Mouse (Mus musculus) cerebellum, adult 2 months (tissue): ENCODE measurements around the gene Zfp867. TPM values are rescaled to one million over a fixed set of nuclear protein-coding genes. Genes with fewer than 3 reads are reported as not detected.

ENCODE experiments used
- DNase-seq, 2 experiments: peaks; one replicate each; pipeline ENCODE4 v3.0.0; 2021
- H3K27ac ChIP-seq: fragments of 200-500 bp; 2 replicates; pipeline ENCODE4 v1.5.1; 2012; ENCODE audit warnings: low read length, control low read depth, inconsistent platforms; ENCODE audit not compliant: insufficient read depth
- H3K27me3 ChIP-seq: fragments of 200-500 bp; 2 replicates; pipeline ENCODE4 v1.6.1; 2012; ENCODE audit warnings: inconsistent platforms, mild to moderate bottlenecking, low read length, moderate library complexity; ENCODE audit not compliant: control insufficient read depth, insufficient read depth
- H3K4me1 ChIP-seq: fragments of 200-500 bp; 2 replicates; pipeline ENCODE4 v1.6.1; 2011; ENCODE audit warnings: low read length; ENCODE audit not compliant: control insufficient read depth, insufficient read depth
- H3K4me3 ChIP-seq: fragments of 200-500 bp; replicated peaks from 2 replicates; pipeline ENCODE3; 2011; ENCODE audit warnings: mild to moderate bottlenecking, low read depth, low read length, control low read depth; ENCODE audit not compliant: insufficient read depth
- CTCF ChIP-seq: fragments of 200-500 bp; IDR thresholded peaks from 2 replicates; pipeline ENCODE4 v1.5.1; 2011; ENCODE audit warnings: low read depth, mild to moderate bottlenecking, control low read depth, low read length, moderate library complexity, borderline replicate concordance; ENCODE audit not compliant: insufficient read depth
- POLR2A ChIP-seq: fragments of 200-500 bp; IDR thresholded peaks from 2 replicates; pipeline ENCODE4 v1.6.1; 2011; ENCODE audit warnings: low read length, control low read depth, borderline replicate concordance; ENCODE audit not compliant: insufficient read depth
- WGBS: fragments of 180-500 bp; shearing (Covaris S2); methylation state at CpG from one replicate; pipeline ENCODE4 v1.1.7; 2018; 5-methylcytosine and 5-hydroxymethylcytosine counted together
- polyA plus RNA-seq: library from polyadenylated mRNA; depleted of rRNA; stranded (reverse); fragments of >200 nt; gene quantifications from 2 replicates; pipeline ENCODE4 v1.2.3, GENCODE M21; 2012; rRNA removed

The Zfp867 gene
- polyA plus RNA-seq, 1 experiment, result 4.5 TPM

DNA sequence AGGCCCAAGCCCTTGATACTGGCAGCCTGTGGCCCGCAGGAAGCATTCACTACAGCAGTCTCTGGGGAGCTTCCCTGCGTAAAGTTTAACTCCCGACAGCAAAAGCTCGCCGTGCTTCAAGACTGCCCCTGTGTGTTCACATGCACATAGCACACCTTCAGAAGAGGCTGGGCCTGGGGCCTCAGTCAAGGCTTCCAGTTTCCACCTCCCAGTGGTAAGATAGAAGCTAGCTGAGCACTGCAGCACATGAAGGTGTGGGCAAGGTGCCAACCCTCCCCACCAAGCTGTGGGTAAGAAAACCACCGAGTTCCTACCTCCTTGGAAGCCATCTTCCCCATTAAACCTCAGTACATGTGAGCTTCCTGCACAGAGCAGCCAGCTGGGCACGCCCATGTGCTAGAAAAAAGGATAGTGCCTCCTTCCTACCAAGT is 46.6 kb downstream of the Zfp867 start:
- Histone ChIP-seq H3K4me3 (no peak overlapping the region), H3K27ac (no peak overlapping the region), H3K4me1 (peaks cover 8% of the 10 kb centered on the region), H3K27me3 (no peaks in the 10 kb centered on the region)
- no peak for DNase-seq
- no peak for TF ChIP-seq POLR2A
- TF ChIP-seq CTCF, result no peak
- 38% methylated on average over 7 of the region's 7 CpGs for WGBS

DNA sequence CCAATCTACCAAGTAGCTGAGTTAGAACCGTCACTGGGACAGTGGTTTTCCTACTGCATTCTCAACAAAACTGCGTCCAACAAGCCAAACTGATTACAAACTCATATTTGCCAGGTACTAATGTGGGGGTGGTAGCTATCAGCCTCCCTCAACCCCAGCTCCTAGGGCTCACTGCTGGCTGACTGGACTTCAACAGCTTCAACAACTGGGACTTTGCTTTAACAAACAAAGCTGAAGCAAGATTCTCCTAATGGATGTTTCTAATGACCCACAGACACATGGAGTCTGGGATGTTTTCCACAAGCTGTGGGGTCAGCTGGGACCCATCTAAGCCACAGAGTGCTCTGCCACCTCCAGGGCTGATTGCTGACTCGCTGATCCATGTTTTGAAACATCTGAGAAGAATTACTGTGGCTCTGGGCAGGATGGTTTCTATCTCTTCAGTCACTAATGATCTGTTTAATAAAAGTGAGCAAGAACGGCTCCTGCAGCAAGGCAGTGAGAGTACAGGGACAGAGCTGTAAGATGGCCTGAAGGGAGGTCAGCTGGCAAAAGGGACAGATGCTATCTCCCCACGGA is 49.2 kb downstream of the Zfp867 start:
- TF ChIP-seq POLR2A, result no peak
- no peak for TF ChIP-seq CTCF
- WGBS, result 77% methylated on average over 5 of the region's 5 CpGs
- no peak overlapping the region for H3K4me3 ChIP-seq

DNA sequence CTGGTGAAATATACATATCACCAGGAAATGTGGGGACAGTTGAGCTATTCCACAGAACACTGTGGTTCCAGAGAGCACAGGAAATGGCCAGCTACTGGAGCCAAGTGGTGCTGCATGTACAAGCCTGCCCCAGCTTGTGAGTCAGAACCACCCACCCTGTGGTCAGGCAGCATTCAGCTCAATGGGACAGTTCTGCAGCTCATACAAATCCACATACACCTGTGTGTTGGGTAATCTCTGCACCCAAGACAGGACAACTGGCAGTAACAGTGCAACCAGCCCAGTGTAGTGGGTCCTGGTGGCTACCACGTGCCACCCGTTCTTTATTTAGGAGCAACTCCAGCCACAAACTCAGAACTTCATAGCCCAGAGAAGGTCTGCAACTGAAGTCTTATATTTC is 50.3 kb downstream of the Zfp867 start:
- TF ChIP-seq CTCF, result no peak
- TF ChIP-seq POLR2A, result no peak
- WGBS, result 92% methylated on average over 2 of the region's 2 CpGs
- Histone ChIP-seq H3K27me3 (no peaks in the 10 kb centered on the region), H3K4me1 (peaks cover 4% of the 10 kb centered on the region), H3K27ac (no peak overlapping the region), H3K4me3 (no peak overlapping the region)
- no peak for DNase-seq

More for the DNA sequence above, 49.2 kb downstream of the Zfp867 start:
- Histone ChIP-seq H3K4me1 (peaks cover 4% of the 10 kb centered on the region), H3K27me3 (no peaks in the 10 kb centered on the region), H3K27ac (no peak overlapping the region)
- DNase-seq, result no peak

DNA sequence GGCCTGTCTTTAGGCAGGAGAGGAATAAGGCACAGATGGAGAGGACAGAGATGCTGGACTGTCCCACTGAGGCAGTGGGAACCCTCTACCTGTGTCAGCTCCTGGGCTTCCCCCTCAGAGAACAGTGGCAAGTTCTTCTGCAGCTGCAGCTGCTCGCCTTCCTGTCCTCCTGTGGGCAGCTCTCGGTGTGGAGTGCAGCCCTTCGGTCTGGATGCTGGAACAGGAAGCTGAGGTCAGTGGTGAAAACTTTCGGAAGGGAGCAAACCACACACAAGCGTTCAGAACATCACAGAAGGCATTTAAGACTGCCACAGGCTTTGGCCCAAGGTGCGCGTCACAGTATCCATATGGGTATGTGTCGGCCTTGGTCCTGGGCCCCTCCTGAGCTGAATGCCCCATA is 50.8 kb downstream of the Zfp867 start:
- H3K27me3 ChIP-seq, result no peaks in the 10 kb centered on the region
- no peak overlapping the region for H3K4me3 ChIP-seq
- H3K27ac ChIP-seq, result no peak overlapping the region
- no peaks in the 10 kb centered on the region for H3K4me1 ChIP-seq
- TF ChIP-seq POLR2A, result no peak
- TF ChIP-seq CTCF, result no peak
- 92% methylated on average over 8 of the region's 8 CpGs for WGBS
- DNase-seq, result no peak

DNA sequence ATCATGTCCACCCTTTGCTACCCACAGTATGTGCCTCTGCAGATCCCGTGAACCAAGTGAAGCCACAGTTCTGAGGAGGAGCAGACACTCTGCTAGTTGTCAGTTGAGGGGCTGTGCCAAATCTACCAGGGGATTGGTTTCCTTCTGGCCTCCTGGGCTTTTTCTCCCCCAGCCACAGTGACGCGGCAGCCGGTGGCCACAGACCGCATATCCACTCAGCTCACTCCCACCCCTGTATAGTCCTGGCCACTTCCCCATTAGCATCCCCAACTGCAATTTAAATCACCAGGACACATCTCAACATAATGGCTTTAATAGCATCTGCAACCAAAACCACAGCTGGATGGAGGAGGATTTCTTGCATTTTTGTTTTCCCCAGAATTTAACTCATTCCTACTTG is 53.6 kb downstream of the Zfp867 start:
- H3K27me3 ChIP-seq, result no peaks in the 10 kb centered on the region
- H3K4me3 ChIP-seq, result no peak overlapping the region
- 81% methylated on average over 5 of the region's 5 CpGs for WGBS
- H3K27ac ChIP-seq, result no peak overlapping the region
- no peaks in the 10 kb centered on the region; the same call in 1 of the 2 replicates for H3K4me1 ChIP-seq
- no peak for DNase-seq
- TF ChIP-seq POLR2A, result no peak

DNA sequence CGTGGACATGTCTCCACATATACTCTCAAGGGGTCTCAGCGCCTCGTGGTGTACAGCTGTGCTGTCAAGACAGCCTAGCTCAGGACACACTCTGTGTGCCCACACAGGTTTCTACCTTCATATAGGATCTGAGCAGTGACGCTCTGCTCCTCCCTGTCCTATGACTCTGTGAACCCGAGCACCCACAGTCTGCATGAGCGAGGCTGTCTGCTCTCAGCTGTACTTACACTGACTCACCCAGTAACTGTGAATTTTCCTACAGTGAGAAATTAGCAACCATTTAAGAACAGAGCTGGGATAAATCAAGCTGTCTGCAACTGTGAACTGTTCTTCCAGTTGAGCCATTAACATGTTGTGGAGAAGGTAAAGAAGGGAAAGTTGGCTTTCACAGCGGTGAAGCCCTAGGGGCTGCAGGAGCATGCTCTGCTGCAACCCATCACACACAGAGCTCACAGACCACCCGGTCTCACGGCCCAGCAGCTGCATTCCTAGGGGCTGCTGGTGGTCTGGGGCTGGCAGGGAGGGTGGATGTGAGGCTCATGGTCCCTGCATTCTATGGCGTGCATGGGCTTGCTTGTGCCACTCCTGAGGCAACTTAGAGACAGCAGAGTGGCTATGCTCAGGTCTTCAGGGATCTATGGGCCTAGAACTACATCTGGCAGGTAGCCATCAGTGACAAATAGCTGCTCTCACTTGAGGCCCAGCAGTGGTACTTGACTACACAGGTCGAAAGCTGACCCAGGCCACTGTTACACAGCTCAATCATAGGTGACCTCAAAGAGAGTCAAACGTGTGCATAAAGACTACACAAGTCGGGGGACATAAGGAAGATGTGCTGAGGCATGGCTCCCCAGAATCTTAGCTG is 59.0 kb downstream of the Zfp867 start:
- H3K27ac ChIP-seq, result no peak overlapping the region
- no peak for DNase-seq
- H3K27me3 ChIP-seq, result no peaks in the 10 kb centered on the region
- peaks cover 8% of the 10 kb centered on the region for H3K4me1 ChIP-seq
- 80% methylated on average over 13 of the region's 13 CpGs for WGBS
- TF ChIP-seq CTCF (no peak), POLR2A (no peak)
- no peak overlapping the region for H3K4me3 ChIP-seq

DNA sequence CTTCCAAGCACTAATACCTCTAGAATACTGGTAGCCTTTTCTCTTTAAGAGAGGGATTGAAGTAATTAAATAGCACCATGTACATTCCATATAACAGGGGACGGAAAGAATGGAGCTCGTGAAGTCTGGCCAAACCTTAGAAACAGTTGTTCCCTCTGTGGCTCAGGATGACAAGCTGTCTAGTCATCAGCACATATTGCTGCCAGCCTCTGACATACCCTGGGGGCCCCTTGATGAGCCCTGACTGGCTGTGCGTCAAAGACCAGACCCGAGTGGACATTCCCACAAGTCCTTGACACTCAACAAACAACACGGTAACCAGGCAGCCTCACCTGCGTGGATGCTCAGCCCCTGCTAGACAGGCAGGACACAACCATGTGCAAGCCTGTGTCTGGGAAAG is 60.2 kb downstream of the Zfp867 start:
- no peak for DNase-seq
- TF ChIP-seq POLR2A, result no peak
- no peak for TF ChIP-seq CTCF
- Histone ChIP-seq H3K4me3 (no peak overlapping the region), H3K27ac (no peak overlapping the region), H3K27me3 (no peaks in the 10 kb centered on the region), H3K4me1 (peaks cover 8% of the 10 kb centered on the region)
- WGBS, result 38% methylated on average over 6 of the region's 6 CpGs

Other genes starting within 250 kb of the Zfp867 start
- gene Arf1, start 244.2 kb downstream of the Zfp867 start, polyA plus RNA-seq, result 514 and 515 TPM in 2 replicates
- not detected in 2 replicates for gene Wnt3a, start 181.7 kb downstream of the Zfp867 start, polyA plus RNA-seq
- 0.67 and 0.79 TPM in 2 replicates for gene Wnt9a, start 165.5 kb downstream of the Zfp867 start, polyA plus RNA-seq
- 0.11 TPM in 1 of 2 replicates, not detected in the other for gene Prss38, start 96.8 kb downstream of the Zfp867 start, polyA plus RNA-seq
- gene Jmjd4, start 22.4 kb downstream of the Zfp867 start, polyA plus RNA-seq, result 11.6 and 12.1 TPM in 2 replicates
- gene Snap47, start 21.3 kb downstream of the Zfp867 start, polyA plus RNA-seq, result 445 and 459 TPM in 2 replicates
- gene Zkscan17, start 54.3 kb upstream of the Zfp867 start, polyA plus RNA-seq, result 12.4 and 13.1 TPM in 2 replicates
- 0.26 and 0.73 TPM in 2 replicates for gene Nlrp3, start 69.1 kb upstream of the Zfp867 start, polyA plus RNA-seq
- not detected in 2 replicates for gene Olfr222, start 103.8 kb upstream of the Zfp867 start, polyA plus RNA-seq
- not detected in 2 replicates for gene Olfr223, start 120.8 kb upstream of the Zfp867 start, polyA plus RNA-seq
- 158 and 160 TPM in 2 replicates for gene Mprip, start 188.8 kb upstream of the Zfp867 start, polyA plus RNA-seq